Mouse (Mus musculus) lung, adult 2 months (tissue): ENCODE measurements around the gene Fgf11. TPM values are rescaled to one million over a fixed set of nuclear protein-coding genes. Genes with fewer than 3 reads are reported as not detected.

Experiments
- DNase-seq: peaks from one replicate; pipeline ENCODE4 v3.0.0; 2022
- H3K4me1 ChIP-seq: fragments of 200-500 bp; 2 replicates; pipeline ENCODE4 v1.6.1; 2011; ENCODE audit warnings: low read length; ENCODE audit not compliant: control insufficient read depth, insufficient read depth
- H3K4me3 ChIP-seq: fragments of 200-500 bp; replicated peaks from 2 replicates; pipeline ENCODE3; 2011; ENCODE audit warnings: low read depth, mild to moderate bottlenecking, control low read depth, low read length; ENCODE audit errors: extremely low read depth
- CTCF ChIP-seq: fragments of 200-500 bp; IDR thresholded peaks from 2 replicates; pipeline ENCODE4 v1.5.1; 2011; ENCODE audit warnings: mild to moderate bottlenecking, low read length, control low read depth; ENCODE audit not compliant: insufficient read depth
- POLR2A ChIP-seq: fragments of 200-500 bp; IDR thresholded peaks from 2 replicates; pipeline ENCODE4 v1.6.1; 2011; ENCODE audit warnings: low read depth, mild to moderate bottlenecking, control low read depth, low read length, borderline replicate concordance; ENCODE audit errors: extremely low read depth
- WGBS: fragments of 180-500 bp; shearing (Covaris S2); methylation state at CpG from one replicate; pipeline ENCODE4 v1.1.7; 2018; 5-methylcytosine and 5-hydroxymethylcytosine counted together
- polyA plus RNA-seq: library from polyadenylated mRNA; depleted of rRNA; stranded (reverse); fragments of >200 nt; gene quantifications from 2 replicates; pipeline ENCODE4 v1.2.3, GENCODE M21; 2012

The Fgf11 gene
- polyA plus RNA-seq, 1 experiment: 8.0 TPM

- peak; percentile 76 for DNase-seq
- H3K4me3 ChIP-seq: peak overlapping the region; percentile 35
- H3K4me1 ChIP-seq: peaks cover 20% of the 10 kb centered on the region
- 2% methylated on average over 60 of the region's 60 CpGs for WGBS
- peak; percentile 33; the same call in 1 of the 2 replicates for TF ChIP-seq CTCF
- TF ChIP-seq POLR2A: no peak; the same call in 1 of the 2 replicates
Observed at GRCm38 (mm10) chr11:69803786-69804651, 2.4 kb upstream of the Fgf11 start.

- TF ChIP-seq POLR2A (no peak), CTCF (no peak)
- H3K4me3 ChIP-seq: peak overlapping the region; percentile 35
- no peak for DNase-seq
- H3K4me1 ChIP-seq: peaks cover 20% of the 10 kb centered on the region
- 4% methylated on average over 12 of the region's 12 CpGs for WGBS
Observed at GRCm38 (mm10) chr11:69803328-69803727, 1.7 kb upstream of the Fgf11 start.

- peak overlapping the region; percentile 67 for H3K4me3 ChIP-seq
- DNase-seq: peak; percentile 90
- TF ChIP-seq POLR2A (peak; percentile 44; the same call in 1 of the 2 replicates), CTCF (no peak)
- peaks cover 20% of the 10 kb centered on the region for H3K4me1 ChIP-seq
- WGBS: under 1% methylated on average over 31 of the region's 33 CpGs
Observed at GRCm38 (mm10) chr11:69802648-69803105, 1.0 kb upstream of the Fgf11 start.

- 2% methylated on average over 36 of the region's 36 CpGs for WGBS
- DNase-seq: peak; percentile 37
- H3K4me1 ChIP-seq: peaks cover 20% of the 10 kb centered on the region
- H3K4me3 ChIP-seq: peak overlapping the region; percentile 39
- TF ChIP-seq POLR2A (no peak), CTCF (no peak)
Observed at GRCm38 (mm10) chr11:69800392-69801197, 1.1 kb downstream of the Fgf11 start.

- Histone ChIP-seq H3K4me3 (no peak overlapping the region), H3K4me1 (peaks cover 20% of the 10 kb centered on the region)
- WGBS: 14% methylated on average over 11 of the region's 11 CpGs
- DNase-seq: no peak
- TF ChIP-seq CTCF (no peak), POLR2A (no peak)
Observed at GRCm38 (mm10) chr11:69800138-69800391, 1.6 kb downstream of the Fgf11 start.

- Histone ChIP-seq H3K4me1 (peaks cover 20% of the 10 kb centered on the region), H3K4me3 (no peak overlapping the region)
- TF ChIP-seq CTCF (no peak), POLR2A (no peak)
- WGBS: 49% methylated on average over 12 of the region's 12 CpGs
- no peak for DNase-seq
Observed at GRCm38 (mm10) chr11:69799394-69800137, 2.1 kb downstream of the Fgf11 start.

GRCm38 (mm10) chr11:69797924-69798323 is 3.7 kb downstream of the Fgf11 start:
- H3K4me3 ChIP-seq: no peak overlapping the region
- WGBS: 81% methylated on average over 7 of the region's 7 CpGs

GRCm38 (mm10) chr11:69795983-69796435 is 5.6 kb downstream of the Fgf11 start:
- no peak for TF ChIP-seq POLR2A
- TF ChIP-seq CTCF: no peak
- peak overlapping the region; percentile 65 for H3K4me3 ChIP-seq
- peaks cover 7% of the 10 kb centered on the region for H3K4me1 ChIP-seq
- 6% methylated on average over 13 of the region's 13 CpGs for WGBS
- DNase-seq: no peak

More at GRCm38 (mm10) chr11:69797924-69798323, 3.7 kb downstream of the Fgf11 start:
- DNase-seq: no peak
- no peak for TF ChIP-seq POLR2A
- TF ChIP-seq CTCF: no peak
- H3K4me1 ChIP-seq: peaks cover 15% of the 10 kb centered on the region

GRCm38 (mm10) chr11:69795168-69795982 is 6.3 kb downstream of the Fgf11 start, which contains the start of gene Chrnb1:
TSS of gene Chrnb1 (minus strand) at chr11:69795943.
- WGBS: 1% methylated on average over 52 of the region's 52 CpGs
- peak; percentile 92 for DNase-seq
- no peak for TF ChIP-seq CTCF
- TF ChIP-seq POLR2A: peak; percentile 93
- Histone ChIP-seq H3K4me1 (peaks cover 4% of the 10 kb centered on the region; the same call in 1 of the 2 replicates), H3K4me3 (peak within 1 kb of the TSS; percentile 65)
